Mouse (Mus musculus) olfactory bulb, adult 2 months (tissue): ENCODE measurements around the gene Mdh1.

Experiments used
- CTCF ChIP-seq: fragments of 200-500 bp; IDR thresholded peaks from 2 replicates; pipeline ENCODE4 v1.5.1; 2012; ENCODE audit warnings: low read depth, mild to moderate bottlenecking, low read length, moderate library complexity; ENCODE audit not compliant: insufficient read depth
- POLR2A ChIP-seq: fragments of 200-500 bp; IDR thresholded peaks from 2 replicates; pipeline ENCODE4 v1.6.1; 2012; ENCODE audit warnings: mild to moderate bottlenecking, low read depth, low read length, moderate library complexity; ENCODE audit not compliant: insufficient read depth

GRCm38 (mm10) chr11:21570973-21571372 is 1.2 kb downstream of the Mdh1 start:
- TF ChIP-seq CTCF (no peak), POLR2A (no peak)
